Mouse (Mus musculus): Measurements from ENCODE around the gene Cbfa2t3. TPM values are rescaled to one million over a fixed set of nuclear protein-coding genes. Genes with fewer than 3 reads are reported as not detected.

The Cbfa2t3 gene
- polyA plus RNA-seq, 1 experiment, result 0.07 TPM

GRCm38 (mm10) chr8:122618660-122619378, 80.1 kb downstream of the Cbfa2t3 start:
- Histone ChIP-seq H3K4me3 (ENCODE audit: insufficient read depth, low read length) (no peak overlapping the region), H3K4me1 (ENCODE audit: control insufficient read depth, insufficient read depth, low read length) (no peaks in the 10 kb centered on the region), H3K27ac (ENCODE audit: insufficient read depth, low read length) (no peak overlapping the region)
- TF ChIP-seq CTCF (IDR thresholded peaks at IDR 0.05; ENCODE audit: borderline replicate concordance, insufficient read depth, low read length) (no peak), POLR2A (IDR thresholded peaks at IDR 0.05; ENCODE audit: low read depth, low read length) (no peak)

- no peak overlapping the region for H3K27ac ChIP-seq (ENCODE audit: insufficient read depth, low read length)
- TF ChIP-seq POLR2A (IDR thresholded peaks at IDR 0.05; ENCODE audit: low read depth, low read length), result no peak
- TF ChIP-seq CTCF (IDR thresholded peaks at IDR 0.05; ENCODE audit: borderline replicate concordance, insufficient read depth, low read length), result peak; percentile 76; the same call in 1 of the 2 replicates
- H3K4me3 ChIP-seq (ENCODE audit: insufficient read depth, low read length), result no peak overlapping the region
- no peaks in the 10 kb centered on the region for H3K4me1 ChIP-seq (ENCODE audit: control insufficient read depth, insufficient read depth, low read length)
Observed at GRCm38 (mm10) chr8:122617947-122618546, 80.9 kb downstream of the Cbfa2t3 start.

GRCm38 (mm10) chr8:122616181-122616905, 82.6 kb downstream of the Cbfa2t3 start:
- peaks cover 3% of the 10 kb centered on the region; the same call in 1 of the 2 replicates for H3K4me1 ChIP-seq (ENCODE audit: control insufficient read depth, insufficient read depth, low read length)
- H3K27ac ChIP-seq (ENCODE audit: insufficient read depth, low read length), result no peak overlapping the region
- no peak for TF ChIP-seq POLR2A (IDR thresholded peaks at IDR 0.05; ENCODE audit: low read depth, low read length)
- no peak for TF ChIP-seq CTCF (IDR thresholded peaks at IDR 0.05; ENCODE audit: borderline replicate concordance, insufficient read depth, low read length)
- no peak overlapping the region for H3K4me3 ChIP-seq (ENCODE audit: insufficient read depth, low read length)

- Histone ChIP-seq H3K4me3 (ENCODE audit: insufficient read depth, low read length) (peak within 1 kb of the TSS; percentile 85), H3K4me1 (ENCODE audit: control insufficient read depth, insufficient read depth, low read length) (peaks cover 3% of the 10 kb centered on the region; the same call in 1 of the 2 replicates), H3K27ac (ENCODE audit: insufficient read depth, low read length) (peak within 1 kb of the TSS; percentile 36; the same call in 1 of the 2 replicates)
- TF ChIP-seq POLR2A (IDR thresholded peaks at IDR 0.05; ENCODE audit: low read depth, low read length) (peak; percentile 75), CTCF (IDR thresholded peaks at IDR 0.05; ENCODE audit: borderline replicate concordance, insufficient read depth, low read length) (no peak)
Observed at GRCm38 (mm10) chr8:122611295-122612133, 87.4 kb downstream of the Cbfa2t3 start, which contains the start of the genes Galns and Trappc2l. Galns (minus strand) TSS chr8:122611463. Trappc2l (plus strand) TSS chr8:122611640.

- Histone ChIP-seq H3K4me3 (ENCODE audit: insufficient read depth, low read length) (peak overlapping the region; percentile 62), H3K27ac (ENCODE audit: insufficient read depth, low read length) (no peak overlapping the region), H3K4me1 (ENCODE audit: control insufficient read depth, insufficient read depth, low read length) (peaks cover 3% of the 10 kb centered on the region; the same call in 1 of the 2 replicates)
- TF ChIP-seq CTCF (IDR thresholded peaks at IDR 0.05; ENCODE audit: borderline replicate concordance, insufficient read depth, low read length) (no peak), POLR2A (IDR thresholded peaks at IDR 0.05; ENCODE audit: low read depth, low read length) (no peak)
Observed at GRCm38 (mm10) chr8:122610612-122611277, 88.2 kb downstream of the Cbfa2t3 start.

GRCm38 (mm10) chr8:122610209-122610608, 88.7 kb downstream of the Cbfa2t3 start:
- Histone ChIP-seq H3K4me3 (ENCODE audit: insufficient read depth, low read length) (no peak overlapping the region; the same call in 1 of the 2 replicates), H3K27ac (ENCODE audit: insufficient read depth, low read length) (no peak overlapping the region), H3K4me1 (ENCODE audit: control insufficient read depth, insufficient read depth, low read length) (peaks cover 3% of the 10 kb centered on the region; the same call in 1 of the 2 replicates)
- no peak for TF ChIP-seq CTCF (IDR thresholded peaks at IDR 0.05; ENCODE audit: borderline replicate concordance, insufficient read depth, low read length)

- H3K4me3 ChIP-seq (ENCODE audit: insufficient read depth, low read length), result no peak overlapping the region
- no peaks in the 10 kb centered on the region for H3K4me1 ChIP-seq (ENCODE audit: control insufficient read depth, insufficient read depth, low read length)
- TF ChIP-seq CTCF (IDR thresholded peaks at IDR 0.05; ENCODE audit: borderline replicate concordance, insufficient read depth, low read length), result no peak
- no peak for TF ChIP-seq POLR2A (IDR thresholded peaks at IDR 0.05; ENCODE audit: low read depth, low read length)
- no peak overlapping the region for H3K27ac ChIP-seq (ENCODE audit: insufficient read depth, low read length)
Observed at GRCm38 (mm10) chr8:122606810-122607209, 92.1 kb downstream of the Cbfa2t3 start.

GRCm38 (mm10) chr8:122605367-122605766, 93.5 kb downstream of the Cbfa2t3 start:
- no peak for TF ChIP-seq POLR2A (IDR thresholded peaks at IDR 0.05; ENCODE audit: low read depth, low read length)
- no peak for TF ChIP-seq CTCF (IDR thresholded peaks at IDR 0.05; ENCODE audit: borderline replicate concordance, insufficient read depth, low read length)
- H3K27ac ChIP-seq (ENCODE audit: insufficient read depth, low read length), result no peak overlapping the region
- no peak overlapping the region for H3K4me3 ChIP-seq (ENCODE audit: insufficient read depth, low read length)
- H3K4me1 ChIP-seq (ENCODE audit: control insufficient read depth, insufficient read depth, low read length), result no peaks in the 10 kb centered on the region
